Mouse (Mus musculus) stomach, postnatal 0 days (tissue): Measurements from ENCODE around the gene Adpgk. TPM values are rescaled to one million over a fixed set of nuclear protein-coding genes. Genes with fewer than 3 reads are reported as not detected.

Experiments used
- ATAC-seq: fragments of 200-750 bp; cut with Nextera tagmentation; 2 replicates; pipeline ENCODE4 v1.8.0; 2017; ENCODE audit not compliant: low FRiP score, low TSS enrichment
- DNase-seq: peaks from one replicate; pipeline ENCODE4 v3.0.0-alpha.2; 2016; ENCODE audit warnings: low spot score
- H3K27ac ChIP-seq: fragments of 300-500 bp; sonication (generic); replicated peaks from 2 replicates; pipeline ENCODE4 v1.5.1; 2014; ENCODE audit warnings: mild to moderate bottlenecking, control low read depth
- H3K27me3 ChIP-seq: fragments of 300-500 bp; sonication (generic); 2 replicates; pipeline ENCODE4 v1.6.1; 2014; ENCODE audit warnings: low read length; ENCODE audit not compliant: control insufficient read depth, insufficient read depth
- H3K36me3 ChIP-seq: fragments of 300-500 bp; sonication (generic); 2 replicates; pipeline ENCODE4 v1.6.1; 2014; ENCODE audit warnings: low read length, mixed read lengths; ENCODE audit not compliant: control insufficient read depth, insufficient read depth
- H3K4me1 ChIP-seq: fragments of 300-500 bp; sonication (generic); replicated peaks from 2 replicates; pipeline ENCODE4 v1.6.1; 2014; ENCODE audit warnings: antibody characterized with exemption; ENCODE audit not compliant: control insufficient read depth, insufficient read depth
- H3K4me2 ChIP-seq: fragments of 300-500 bp; sonication (generic); replicated peaks from 2 replicates; pipeline ENCODE4 v1.6.1; 2014; ENCODE audit warnings: low read depth, mild to moderate bottlenecking, control low read depth, moderate library complexity
- H3K4me3 ChIP-seq: fragments of 300-500 bp; sonication (generic); 2 replicates; pipeline ENCODE4 v1.5.1; 2014; ENCODE audit warnings: low read depth, low read length, control low read depth
- H3K9ac ChIP-seq: fragments of 300-500 bp; sonication (generic); 2 replicates; pipeline ENCODE4 v1.6.1; 2014; ENCODE audit warnings: mild to moderate bottlenecking, low read length, control low read depth, mixed read lengths
- H3K9me3 ChIP-seq: fragments of 300-500 bp; sonication (generic); 2 replicates; pipeline ENCODE4 v1.6.1; 2016; ENCODE audit warnings: low read length; ENCODE audit not compliant: control insufficient read depth
- CTCF ChIP-seq: IDR thresholded peaks from 2 replicates; pipeline ENCODE4 v1.5.1; 2016; ENCODE audit warnings: antibody characterized with exemption, low read depth, mild to moderate bottlenecking, moderate library complexity
- EP300 ChIP-seq: optimal IDR thresholded peaks from 2 replicates; pipeline ENCODE3; 2016; ENCODE audit warnings: antibody characterized with exemption
- WGBS: fragments of 180-500 bp; shearing (Covaris S2); extraction: QIAGEN DNeasy Blood & Tissue Kit; methylation state at CpG from one replicate; pipeline ENCODE4 v1.1.7; 2014; 5-methylcytosine and 5-hydroxymethylcytosine counted together
- polyA plus RNA-seq: library from polyadenylated mRNA; unstranded; fragments of >200 nt; fragmentation: Nextera tagmentation; extraction: Ambion mirVana; gene quantifications from 2 replicates; pipeline ENCODE4 v1.2.1, GENCODE M21; 2015

Adpgk gene
- 14.8 and 16.0 TPM in 2 replicates for polyA plus RNA-seq

DNA sequence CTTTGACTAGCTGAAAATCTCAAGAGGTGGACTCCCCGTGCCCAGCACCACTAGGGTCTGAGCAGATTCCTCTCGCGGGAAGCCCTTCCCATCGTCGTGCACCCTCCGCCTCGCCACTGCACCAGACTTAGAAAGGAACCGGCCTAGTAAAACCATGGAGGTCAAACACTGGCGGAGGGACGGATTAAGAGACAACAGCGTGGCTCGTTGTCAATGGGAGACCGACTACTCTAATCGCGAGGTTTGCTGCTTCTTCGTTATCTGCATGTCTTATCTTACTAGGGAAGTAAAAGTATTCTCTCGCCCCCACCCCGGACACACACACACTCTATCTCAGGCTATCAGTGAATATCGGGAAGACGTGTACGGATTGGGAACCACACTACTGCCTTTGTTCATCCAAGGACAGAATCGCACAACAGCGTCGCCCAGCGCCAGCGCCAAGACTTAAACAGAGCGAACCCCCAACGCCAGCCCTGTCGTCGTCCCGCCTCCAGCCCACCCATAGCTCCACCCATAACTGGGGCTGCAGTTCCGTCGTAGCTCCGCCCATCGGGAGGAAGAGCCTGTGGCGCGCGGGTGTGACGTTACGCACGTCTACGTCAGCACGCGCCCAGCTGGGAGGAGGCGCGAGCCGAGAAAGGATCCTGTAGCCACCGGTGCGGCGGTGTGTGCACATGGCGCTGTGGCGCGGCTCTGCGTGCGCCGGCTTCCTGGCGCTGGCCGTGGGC lies at the start of gene Adpgk:
Adpgk (plus strand) TSS at position 602 of the 731 bp plus-strand sequence.
- Histone ChIP-seq H3K27ac (peak within 1 kb of the TSS; percentile 93), H3K36me3 (no peaks in the 10 kb centered on the region), H3K4me1 (no peaks in the 10 kb centered on the region), H3K9ac (peak within 1 kb of the TSS; percentile 88), H3K4me3 (peak within 1 kb of the TSS; percentile 89), H3K27me3 (no peaks in the 10 kb centered on the region), H3K4me2 (peak within 1 kb of the TSS; percentile 67), H3K9me3 (no peaks in the 10 kb centered on the region)
- DNase-seq = peak; percentile 99
- WGBS = 1% methylated on average over 51 of the region's 58 CpGs
- no peak for TF ChIP-seq EP300
- TF ChIP-seq CTCF = peak; percentile 78
- peak; percentile 98 for ATAC-seq

DNA sequence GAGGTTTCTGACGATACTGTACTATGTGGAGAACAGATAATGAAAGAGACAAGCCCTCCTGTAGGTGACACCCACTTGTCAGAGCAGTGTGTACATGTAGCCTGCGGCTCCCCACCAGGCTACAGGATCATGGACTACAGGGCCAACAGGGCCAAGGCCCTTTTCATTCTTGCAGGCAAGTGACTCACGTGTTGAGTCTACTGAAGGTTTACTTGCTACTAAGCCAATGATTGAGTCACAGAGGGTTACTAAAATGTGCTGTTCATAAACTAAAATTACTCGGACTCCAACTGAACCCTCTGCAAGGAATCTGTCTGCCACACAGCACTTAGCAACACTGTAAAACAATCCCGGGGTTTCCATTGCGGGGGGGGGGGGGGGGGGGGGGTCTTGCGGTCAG lies 46.2 kb upstream of the Adpgk start:
- TF ChIP-seq CTCF (no peak), EP300 (no peak)
- Histone ChIP-seq H3K36me3 (no peaks in the 10 kb centered on the region), H3K27ac (no peak overlapping the region; the same call in 1 of the 2 replicates), H3K4me1 (no peaks in the 10 kb centered on the region), H3K4me3 (no peak overlapping the region), H3K4me2 (no peak overlapping the region), H3K9ac (no peak overlapping the region), H3K27me3 (no peaks in the 10 kb centered on the region), H3K9me3 (no peaks in the 10 kb centered on the region)
- whole genome bisulfite sequencing = 26% methylated on average over 7 of the region's 7 CpGs
- DNase-seq (no peak), ATAC-seq (peak; percentile 59)

DNA sequence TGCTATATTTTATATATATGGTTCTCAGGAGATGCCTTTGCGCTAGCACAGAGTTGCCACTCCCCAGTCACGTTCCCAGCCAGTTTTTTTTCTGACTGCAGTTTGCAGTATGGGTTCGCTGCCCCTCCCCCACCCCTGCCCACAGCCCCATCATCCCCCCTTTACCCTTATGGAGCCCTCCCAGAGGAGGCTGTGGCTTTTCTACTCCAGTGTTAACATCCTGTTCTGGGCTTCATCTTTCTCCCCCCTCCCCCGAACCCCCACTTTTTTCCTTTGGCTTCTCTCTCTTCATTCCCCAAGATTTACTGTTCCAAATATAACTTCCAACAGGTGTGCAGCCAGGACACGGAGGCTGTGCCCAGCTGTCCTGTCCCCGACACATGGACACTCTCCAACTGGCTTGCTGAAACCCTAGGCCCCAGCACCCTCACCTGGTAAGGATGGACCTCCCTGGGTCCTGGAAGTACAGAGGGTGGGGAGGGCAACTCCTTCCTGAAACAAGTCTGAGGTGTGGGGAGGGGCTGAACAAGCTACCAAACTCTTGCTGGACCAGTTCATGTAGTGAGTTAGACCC lies 44.8 kb upstream of the Adpgk start:
- ATAC-seq (no peak), DNase-seq (no peak)
- Histone ChIP-seq H3K4me2 (no peak overlapping the region), H3K9me3 (no peaks in the 10 kb centered on the region), H3K4me1 (no peaks in the 10 kb centered on the region), H3K27me3 (no peaks in the 10 kb centered on the region), H3K9ac (no peak overlapping the region), H3K4me3 (no peak overlapping the region), H3K36me3 (no peaks in the 10 kb centered on the region), H3K27ac (no peak overlapping the region)
- 0 out of 2 replicates have a peak, but pooled peaks have one; percentile 14 for TF ChIP-seq CTCF
- no peak for TF ChIP-seq EP300
- 36% methylated on average over 6 of the region's 6 CpGs for WGBS

DNA sequence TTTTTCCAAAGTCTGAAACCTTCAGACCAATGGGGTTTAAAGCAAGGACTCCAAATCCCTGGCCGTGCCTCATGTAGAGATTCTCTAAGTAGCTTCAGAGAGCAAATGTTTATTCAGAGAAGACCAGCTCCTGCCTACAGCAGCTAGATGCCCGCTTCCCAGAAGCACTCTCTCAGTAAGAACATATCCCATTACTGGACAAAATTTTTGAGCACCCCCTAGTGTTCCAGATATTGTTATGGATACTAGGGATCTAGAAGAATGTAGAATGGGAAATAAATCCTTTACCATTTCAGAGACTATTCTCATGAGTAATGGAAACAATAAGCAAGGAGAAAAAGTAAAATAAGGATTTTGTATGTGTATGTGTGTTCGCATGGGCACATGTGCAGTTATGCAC lies 42.0 kb upstream of the Adpgk start:
- no peak for DNase-seq
- Histone ChIP-seq H3K27me3 (no peaks in the 10 kb centered on the region), H3K27ac (no peak overlapping the region), H3K4me3 (no peak overlapping the region), H3K4me2 (no peak overlapping the region), H3K9ac (no peak overlapping the region), H3K9me3 (no peaks in the 10 kb centered on the region), H3K4me1 (no peaks in the 10 kb centered on the region), H3K36me3 (no peaks in the 10 kb centered on the region)
- 54% methylated on average over 3 of the region's 3 CpGs for WGBS
- TF ChIP-seq CTCF = peak; percentile 64
- no peak for TF ChIP-seq EP300
- no peak for ATAC-seq

DNA sequence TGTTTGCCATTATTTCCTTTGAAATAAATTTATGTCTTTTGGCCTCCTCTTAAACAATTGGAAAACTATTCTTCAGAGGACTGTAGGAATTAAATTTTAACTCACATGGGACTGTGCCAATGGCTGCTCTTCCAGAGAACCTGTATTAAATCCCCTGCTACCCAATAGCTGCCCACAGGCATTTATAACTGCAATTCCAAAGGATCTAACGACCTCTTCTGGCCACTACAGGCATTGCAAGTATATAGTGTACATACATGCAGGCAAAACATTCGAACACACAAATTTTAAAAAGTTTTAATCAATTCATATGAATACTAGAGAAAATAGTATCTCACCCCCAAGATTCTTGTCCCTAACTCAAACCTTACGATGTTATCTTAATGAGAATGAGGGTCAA lies 41.1 kb upstream of the Adpgk start:
- 67% methylated on average over 3 of the region's 3 CpGs for WGBS

More for the DNA sequence above, 41.1 kb upstream of the Adpgk start:
- H3K4me2 ChIP-seq = no peak overlapping the region
- H3K27ac ChIP-seq = no peak overlapping the region
- H3K4me1 ChIP-seq = no peaks in the 10 kb centered on the region
- no peaks in the 10 kb centered on the region for H3K27me3 ChIP-seq
- no peaks in the 10 kb centered on the region for H3K36me3 ChIP-seq
- H3K9ac ChIP-seq = no peak overlapping the region
- H3K4me3 ChIP-seq = no peak overlapping the region
- no peak for ATAC-seq
- TF ChIP-seq EP300 = no peak
- peak; percentile 49 for TF ChIP-seq CTCF
- no peak for DNase-seq
- H3K9me3 ChIP-seq = no peaks in the 10 kb centered on the region
